Mouse (Mus musculus) liver, adult 2 months (tissue): Measurements from ENCODE around the gene Vmn1r209. TPM values are rescaled to one million over a fixed set of nuclear protein-coding genes. Genes with fewer than 3 reads are reported as not detected.
"Not testable (repeated sequence)": the region's sequence is repeated elsewhere in the genome, so short reads cannot be mapped to it uniquely, and the experiment has no call there.

Source experiments
- DNase-seq: peaks from one replicate; pipeline ENCODE4 v3.0.0-alpha.2; 2011; ENCODE audit warnings: low read depth, low spot score; ENCODE audit errors: extremely low read depth
- H3K27ac ChIP-seq: fragments of 200-500 bp; replicated peaks from 2 replicates; pipeline ENCODE4 v1.5.1; 2012; ENCODE audit warnings: low read depth, mild to moderate bottlenecking, control low read depth, inconsistent platforms, low read length; ENCODE audit not compliant: insufficient read depth
- H3K27me3 ChIP-seq: fragments of 200-500 bp; 2 replicates; pipeline ENCODE4 v1.6.1; 2012; ENCODE audit warnings: mild to moderate bottlenecking, moderate library complexity, low read length, inconsistent platforms; ENCODE audit not compliant: control insufficient read depth, insufficient read depth
- H3K36me3 ChIP-seq: fragments of 200-500 bp; 2 replicates; pipeline ENCODE4 v1.6.1; 2012; ENCODE audit warnings: low read length, inconsistent platforms; ENCODE audit not compliant: control insufficient read depth, insufficient read depth
- H3K4me1 ChIP-seq: fragments of 200-500 bp; 2 replicates; pipeline ENCODE4 v1.6.1; 2011; ENCODE audit warnings: low read length; ENCODE audit not compliant: control insufficient read depth, insufficient read depth
- H3K4me3 ChIP-seq: fragments of 200-500 bp; 2 replicates; pipeline ENCODE4 v1.5.1; 2011; ENCODE audit warnings: low read depth, mild to moderate bottlenecking, control low read depth, low read length, moderate library complexity; ENCODE audit not compliant: insufficient read depth
- H3K79me2 ChIP-seq: fragments of 200-500 bp; 2 replicates; pipeline ENCODE4 v1.6.1; 2012; ENCODE audit warnings: inconsistent platforms, mild to moderate bottlenecking, low read length, moderate library complexity; ENCODE audit not compliant: control insufficient read depth, insufficient read depth
- H3K9ac ChIP-seq: fragments of 200-500 bp; 2 replicates; pipeline ENCODE4 v1.6.1; 2012; ENCODE audit warnings: low read depth, mild to moderate bottlenecking, control low read depth, inconsistent platforms, low read length
- CTCF ChIP-seq: fragments of 200-500 bp; IDR thresholded peaks from 2 replicates; pipeline ENCODE4 v1.5.1; 2011; ENCODE audit warnings: low read depth, low read length, control low read depth
- POLR2A ChIP-seq: fragments of 200-500 bp; IDR thresholded peaks from 2 replicates; pipeline ENCODE4 v1.6.1; 2011; ENCODE audit warnings: low read length, control low read depth; ENCODE audit not compliant: insufficient read depth; ENCODE audit errors: extremely low read depth
- WGBS: fragments of 180-500 bp; shearing (Covaris S2); methylation state at CpG from one replicate; pipeline ENCODE4 v1.1.7; 2018; 5-methylcytosine and 5-hydroxymethylcytosine counted together
- polyA plus RNA-seq: library from polyadenylated mRNA; depleted of rRNA; stranded (reverse); fragments of >200 nt; gene quantifications from 2 replicates; pipeline ENCODE4 v1.2.3, GENCODE M21; 2012; rRNA removed
- total RNA-seq: library from RNA; depleted of rRNA; stranded (reverse); fragments of >200 nt; gene quantifications from 2 replicates; pipeline ENCODE4 v1.2.3, GENCODE M21; 2014; rRNA removed

Vmn1r209 gene
- total RNA-seq (not detected in 2 replicates), polyA plus RNA-seq (not detected in 2 replicates)

GRCm38 (mm10) chr13:22809582-22809981 lies at the start of gene Vmn1r209:
Gene Vmn1r209, minus strand, starts transcription at chr13:22809682.
- DNase-seq, H3K27ac ChIP-seq, H3K36me3 ChIP-seq, H3K4me3 ChIP-seq, H3K79me2 ChIP-seq, H3K9ac ChIP-seq, H3K4me1 ChIP-seq, H3K27me3 ChIP-seq: not testable (repeated sequence)

GRCm38 (mm10) chr13:22857461-22857860 lies 48.0 kb upstream of the Vmn1r209 start, which contains the start of gene Vmn1r211:
Gene Vmn1r211, minus strand, starts transcription at chr13:22857561.
- no peak within 1 kb of the TSS for H3K27ac ChIP-seq
- no peak within 1 kb of the TSS for H3K4me3 ChIP-seq
- H3K4me1 ChIP-seq = no peaks in the 10 kb centered on the region
- H3K27me3 ChIP-seq = no peaks in the 10 kb centered on the region
- 53% methylated on average over 1 of the region's 1 CpGs for WGBS
- H3K79me2 ChIP-seq = no peaks in the 10 kb centered on the region
- TF ChIP-seq CTCF (no peak), POLR2A (no peak)
- H3K36me3 ChIP-seq = no peaks in the 10 kb centered on the region
- DNase-seq = no peak
- no peak within 1 kb of the TSS for H3K9ac ChIP-seq

- no peaks in the 10 kb centered on the region for H3K36me3 ChIP-seq
- no peak overlapping the region for H3K4me3 ChIP-seq
- no peaks in the 10 kb centered on the region for H3K79me2 ChIP-seq
- WGBS = 61% methylated on average over 4 of the region's 4 CpGs
- H3K27me3 ChIP-seq = no peaks in the 10 kb centered on the region
- H3K9ac ChIP-seq = no peak overlapping the region
- H3K27ac ChIP-seq = no peak overlapping the region
- DNase-seq = no peak
- no peak for TF ChIP-seq CTCF
- no peak for TF ChIP-seq POLR2A
- no peaks in the 10 kb centered on the region for H3K4me1 ChIP-seq
Observed at GRCm38 (mm10) chr13:22854760-22855159, 45.3 kb upstream of the Vmn1r209 start.

GRCm38 (mm10) chr13:22846798-22847197 lies 37.3 kb upstream of the Vmn1r209 start:
- H3K79me2 ChIP-seq = no peaks in the 10 kb centered on the region
- WGBS = 68% methylated on average over 1 of the region's 1 CpGs
- TF ChIP-seq POLR2A = no peak
- no peak for TF ChIP-seq CTCF
- no peaks in the 10 kb centered on the region for H3K27me3 ChIP-seq
- no peak overlapping the region for H3K9ac ChIP-seq
- no peaks in the 10 kb centered on the region for H3K36me3 ChIP-seq
- no peak overlapping the region for H3K4me3 ChIP-seq
- no peak overlapping the region for H3K27ac ChIP-seq
- no peaks in the 10 kb centered on the region for H3K4me1 ChIP-seq
- no peak for DNase-seq

- WGBS = 69% methylated on average over 3 of the region's 3 CpGs
- not testable (repeated sequence) for H3K4me3 ChIP-seq, H3K27me3 ChIP-seq, H3K27ac ChIP-seq, H3K79me2 ChIP-seq, H3K36me3 ChIP-seq, H3K9ac ChIP-seq, H3K4me1 ChIP-seq, DNase-seq
Observed at GRCm38 (mm10) chr13:22844304-22844703, 34.8 kb upstream of the Vmn1r209 start.

GRCm38 (mm10) chr13:22831248-22831647 lies 21.8 kb upstream of the Vmn1r209 start, which contains the start of gene Vmn1r210:
Gene Vmn1r210, minus strand, starts transcription at chr13:22831348.
- TF ChIP-seq POLR2A (no peak), CTCF (no peak)
- no peak within 1 kb of the TSS for H3K4me3 ChIP-seq
- H3K27me3 ChIP-seq = no peaks in the 10 kb centered on the region
- no peaks in the 10 kb centered on the region for H3K4me1 ChIP-seq
- no peak within 1 kb of the TSS for H3K9ac ChIP-seq
- WGBS = 47% methylated on average over 4 of the region's 4 CpGs
- H3K79me2 ChIP-seq = no peaks in the 10 kb centered on the region
- no peak within 1 kb of the TSS for H3K27ac ChIP-seq
- no peak for DNase-seq
- H3K36me3 ChIP-seq = no peaks in the 10 kb centered on the region

- H3K4me3 ChIP-seq, H3K27ac ChIP-seq, H3K27me3 ChIP-seq, H3K79me2 ChIP-seq, H3K9ac ChIP-seq, H3K4me1 ChIP-seq, H3K36me3 ChIP-seq: not testable (repeated sequence)
- DNase-seq = peak; percentile 24
- 32% methylated on average over 7 of the region's 7 CpGs for WGBS
Observed at GRCm38 (mm10) chr13:22829395-22829794, 19.9 kb upstream of the Vmn1r209 start.

GRCm38 (mm10) chr13:22821601-22822000 lies 12.1 kb upstream of the Vmn1r209 start:
- H3K4me1 ChIP-seq, DNase-seq, H3K27me3 ChIP-seq, H3K79me2 ChIP-seq, H3K36me3 ChIP-seq, H3K4me3 ChIP-seq, H3K9ac ChIP-seq, H3K27ac ChIP-seq: not testable (repeated sequence)
- WGBS = 88% methylated on average over 1 of the region's 1 CpGs

GRCm38 (mm10) chr13:22788096-22788495 lies 21.4 kb downstream of the Vmn1r209 start:
- H3K9ac ChIP-seq, DNase-seq, H3K36me3 ChIP-seq, H3K79me2 ChIP-seq, H3K27ac ChIP-seq, H3K4me3 ChIP-seq, H3K27me3 ChIP-seq, H3K4me1 ChIP-seq: not testable (repeated sequence)
- WGBS = 78% methylated on average over 3 of the region's 3 CpGs
